Mouse (Mus musculus): ENCODE data around the gene Prickle3. TPM values are rescaled to one million over a fixed set of nuclear protein-coding genes. Genes with fewer than 3 reads are reported as not detected.

Gene Prickle3
- polyA plus RNA-seq (2012; rRNA removed), result 27.1 and 30.6 TPM in 2 replicates

- no peaks in the 10 kb centered on the region for H3K27me3 ChIP-seq (ENCODE audit: control insufficient read depth, insufficient read depth, low read length)
- 20% methylated on average over 26 of the region's 26 CpGs for WGBS
- DNase-seq (ENCODE audit: low read depth in 1 of 2, low spot score in 2 of 2), result peak in 1 of 2 experiments; percentile 51
- peaks cover 16% of the 10 kb centered on the region for H3K4me1 ChIP-seq (ENCODE audit: control insufficient read depth, insufficient read depth, insufficient read length)
- peak within 1 kb of the TSS; percentile 76 for H3K4me3 ChIP-seq (ENCODE audit: extremely low read depth, insufficient read depth, insufficient read length)
- peak within 1 kb of the TSS; percentile 74 for H3K27ac ChIP-seq (ENCODE audit: insufficient read depth, low read length)
- TF ChIP-seq POLR2A (IDR thresholded peaks at IDR 0.05; ENCODE audit: low read depth, low read length), result peak; percentile 40
- TF ChIP-seq CTCF (IDR thresholded peaks at IDR 0.05; ENCODE audit: extremely low read depth, insufficient read depth, insufficient read length, insufficient replicate concordance), result no peak
- H3K36me3 ChIP-seq (ENCODE audit: control insufficient read depth, insufficient read depth, low read length), result no peaks in the 10 kb centered on the region
Observed at GRCm38 (mm10) chrX:7657221-7657639, at the start of gene Prickle3. Gene Prickle3, plus strand, starts transcription at chrX:7657260.

GRCm38 (mm10) chrX:7610035-7610434 lies 47.0 kb upstream of the Prickle3 start:
- Histone ChIP-seq H3K36me3 (ENCODE audit: control insufficient read depth, insufficient read depth, low read length) (no peaks in the 10 kb centered on the region), H3K4me3 (ENCODE audit: extremely low read depth, insufficient read depth, insufficient read length) (no peak overlapping the region), H3K4me1 (ENCODE audit: control insufficient read depth, insufficient read depth, insufficient read length) (no peaks in the 10 kb centered on the region), H3K27ac (ENCODE audit: insufficient read depth, low read length) (no peak overlapping the region), H3K27me3 (ENCODE audit: control insufficient read depth, insufficient read depth, low read length) (no peaks in the 10 kb centered on the region)
- 30% methylated on average over 21 of the region's 21 CpGs for WGBS
- no peak for DNase-seq (ENCODE audit: low read depth in 1 of 2, low spot score in 2 of 2)
- TF ChIP-seq POLR2A (IDR thresholded peaks at IDR 0.05; ENCODE audit: low read depth, low read length) (no peak), CTCF (IDR thresholded peaks at IDR 0.05; ENCODE audit: extremely low read depth, insufficient read depth, insufficient read length, insufficient replicate concordance) (no peak)

- no peaks in the 10 kb centered on the region for H3K36me3 ChIP-seq (ENCODE audit: control insufficient read depth, insufficient read depth, low read length)
- no peak overlapping the region for H3K4me3 ChIP-seq (ENCODE audit: extremely low read depth, insufficient read depth, insufficient read length)
- no peak overlapping the region for H3K27ac ChIP-seq (ENCODE audit: insufficient read depth, low read length)
- TF ChIP-seq POLR2A (IDR thresholded peaks at IDR 0.05; ENCODE audit: low read depth, low read length), result no peak
- TF ChIP-seq CTCF (IDR thresholded peaks at IDR 0.05; ENCODE audit: extremely low read depth, insufficient read depth, insufficient read length, insufficient replicate concordance), result no peak
- H3K27me3 ChIP-seq (ENCODE audit: control insufficient read depth, insufficient read depth, low read length), result no peaks in the 10 kb centered on the region
- 32% methylated on average over 26 of the region's 26 CpGs for WGBS
- no peaks in the 10 kb centered on the region for H3K4me1 ChIP-seq (ENCODE audit: control insufficient read depth, insufficient read depth, insufficient read length)
- DNase-seq (ENCODE audit: low read depth in 1 of 2, low spot score in 2 of 2), result no peak
Observed at GRCm38 (mm10) chrX:7610536-7611258, 46.4 kb upstream of the Prickle3 start.

- Histone ChIP-seq H3K4me3 (ENCODE audit: extremely low read depth, insufficient read depth, insufficient read length) (no peak overlapping the region), H3K36me3 (ENCODE audit: control insufficient read depth, insufficient read depth, low read length) (no peaks in the 10 kb centered on the region), H3K27me3 (ENCODE audit: control insufficient read depth, insufficient read depth, low read length) (no peaks in the 10 kb centered on the region), H3K27ac (ENCODE audit: insufficient read depth, low read length) (no peak overlapping the region), H3K4me1 (ENCODE audit: control insufficient read depth, insufficient read depth, insufficient read length) (no peaks in the 10 kb centered on the region; the same call in 1 of the 2 replicates)
- peak in 1 of 2 experiments; percentile 30 for DNase-seq (ENCODE audit: low read depth in 1 of 2, low spot score in 2 of 2)
- WGBS, result 60% methylated on average over 12 of the region's 12 CpGs
- no peak for TF ChIP-seq POLR2A (IDR thresholded peaks at IDR 0.05; ENCODE audit: low read depth, low read length)
- TF ChIP-seq CTCF (IDR thresholded peaks at IDR 0.05; ENCODE audit: extremely low read depth, insufficient read depth, insufficient read length, insufficient replicate concordance), result no peak
Observed at GRCm38 (mm10) chrX:7617889-7618551, 39.0 kb upstream of the Prickle3 start.

DNA sequence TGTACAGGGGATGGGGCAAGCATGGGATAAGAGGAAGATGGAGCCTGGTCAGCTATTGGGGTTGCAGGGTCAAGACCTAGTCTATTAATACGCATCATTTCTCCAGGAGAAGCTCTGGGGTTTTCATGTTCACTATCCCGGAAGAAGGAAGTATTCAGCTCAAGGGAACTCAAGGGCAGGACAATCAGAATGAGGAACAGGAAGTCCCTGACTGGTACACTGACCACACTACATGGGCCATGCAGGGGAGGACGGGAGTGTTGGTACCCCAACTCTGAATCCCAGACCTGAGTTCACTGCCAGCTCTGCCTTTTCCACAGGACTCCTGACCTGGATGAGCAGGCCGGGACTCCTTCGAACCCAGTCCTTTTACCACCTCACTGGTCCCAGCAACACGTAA lies 24.5 kb upstream of the Prickle3 start:
- Histone ChIP-seq H3K4me3 (ENCODE audit: extremely low read depth, insufficient read depth, insufficient read length) (no peak overlapping the region), H3K4me1 (ENCODE audit: control insufficient read depth, insufficient read depth, insufficient read length) (no peaks in the 10 kb centered on the region), H3K27ac (ENCODE audit: insufficient read depth, low read length) (no peak overlapping the region), H3K36me3 (ENCODE audit: control insufficient read depth, insufficient read depth, low read length) (no peaks in the 10 kb centered on the region), H3K27me3 (ENCODE audit: control insufficient read depth, insufficient read depth, low read length) (no peaks in the 10 kb centered on the region)
- no peak for TF ChIP-seq POLR2A (IDR thresholded peaks at IDR 0.05; ENCODE audit: low read depth, low read length)
- TF ChIP-seq CTCF (IDR thresholded peaks at IDR 0.05; ENCODE audit: extremely low read depth, insufficient read depth, insufficient read length, insufficient replicate concordance), result no peak
- WGBS, result 74% methylated on average over 6 of the region's 6 CpGs
- DNase-seq (ENCODE audit: low read depth in 1 of 2, low spot score in 2 of 2), result no peak

- no peak for DNase-seq (ENCODE audit: low read depth in 1 of 2, low spot score in 2 of 2)
- Histone ChIP-seq H3K4me3 (ENCODE audit: extremely low read depth, insufficient read depth, insufficient read length) (no peak overlapping the region), H3K36me3 (ENCODE audit: control insufficient read depth, insufficient read depth, low read length) (no peaks in the 10 kb centered on the region), H3K4me1 (ENCODE audit: control insufficient read depth, insufficient read depth, insufficient read length) (no peaks in the 10 kb centered on the region), H3K27ac (ENCODE audit: insufficient read depth, low read length) (no peak overlapping the region), H3K27me3 (ENCODE audit: control insufficient read depth, insufficient read depth, low read length) (no peaks in the 10 kb centered on the region)
- 64% methylated on average over 3 of the region's 3 CpGs for WGBS
- TF ChIP-seq CTCF (IDR thresholded peaks at IDR 0.05; ENCODE audit: extremely low read depth, insufficient read depth, insufficient read length, insufficient replicate concordance), result no peak
- no peak for TF ChIP-seq POLR2A (IDR thresholded peaks at IDR 0.05; ENCODE audit: low read depth, low read length)
Observed at GRCm38 (mm10) chrX:7635101-7635500, 22.0 kb upstream of the Prickle3 start.

All from spleen, adult 2 months (tissue).